Mouse (Mus musculus): ENCODE results near the gene Cpsf7. TPM values are rescaled to one million over a fixed set of nuclear protein-coding genes. Genes with fewer than 3 reads are reported as not detected.

The Cpsf7 gene
- total and polyA plus RNA-seq, 3 experiments, result 36.2 to 183 (median 69.8) TPM

DNA sequence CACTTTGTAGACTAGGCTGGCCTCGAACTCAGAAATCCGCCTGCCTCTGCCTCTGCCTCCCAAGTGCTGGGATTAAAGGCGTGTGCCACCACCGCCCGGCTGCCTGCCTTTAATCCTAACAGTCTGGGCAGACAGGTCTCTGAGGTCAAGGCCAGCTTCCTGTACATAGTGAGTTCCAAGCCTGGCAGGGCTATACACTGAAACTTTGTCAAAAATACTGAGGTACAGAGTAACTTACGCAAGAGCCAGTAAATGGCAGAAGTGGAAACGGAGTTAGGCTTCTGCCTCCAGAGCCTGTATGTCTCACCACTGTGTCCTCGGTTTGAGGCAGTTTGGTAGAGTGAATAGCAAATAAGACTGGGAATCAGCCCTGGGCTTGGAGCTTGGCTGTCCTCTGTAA is 62.2 kb downstream of the Cpsf7 start:
- H3K9ac ChIP-seq (ENCODE audit: control insufficient read depth, low read depth, low read length, poor library complexity, severe bottlenecking), result no peak overlapping the region
- no peak overlapping the region for H3K4me3 ChIP-seq (ENCODE audit: control insufficient read depth in 1 of 2, insufficient read depth in 1 of 2, low read depth in 2 of 2, low read length in 2 of 2)
- H3K79me2 ChIP-seq (ENCODE audit: control insufficient read depth, insufficient read depth, low read length, poor library complexity), result no peaks in the 10 kb centered on the region
- peaks cover 3 to 8% of the 10 kb centered on the region in 2 experiments; a peak in 2 of 4 replicates for H3K4me1 ChIP-seq (ENCODE audit: control insufficient read depth in 1 of 2, insufficient read depth in 2 of 2, low read length in 2 of 2)
- TF ChIP-seq GATA1 (IDR thresholded peaks at IDR 0.05; ENCODE audit: low read depth, low read length) (no peak), CHD2 (IDR thresholded peaks at IDR 0.05; ENCODE audit: low read length) (no peak), MEF2A (IDR thresholded peaks at IDR 0.05; ENCODE audit: extremely low read depth, insufficient replicate concordance, low read depth, low read length, poor library complexity, severe bottlenecking) (no peak)
- DNase-seq (ENCODE audit: low read depth, low spot score), result no peak
- H3K27me3 ChIP-seq (ENCODE audit: control insufficient read depth in 1 of 2, insufficient read depth in 2 of 2, low read length in 2 of 2), result no peaks in the 10 kb centered on the region
- peaks cover 0 to 5% of the 10 kb centered on the region in 2 experiments; a peak in 1 of 4 replicates for H3K36me3 ChIP-seq (ENCODE audit: control insufficient read depth in 1 of 2, insufficient read depth in 2 of 2, low read length in 2 of 2)
- H3K27ac ChIP-seq (ENCODE audit: control insufficient read depth, low read depth, low read length), result no peak overlapping the region
- H3K9me3 ChIP-seq (replicated peaks; ENCODE audit: insufficient read depth, low read length), result no peaks in the 10 kb centered on the region

DNA sequence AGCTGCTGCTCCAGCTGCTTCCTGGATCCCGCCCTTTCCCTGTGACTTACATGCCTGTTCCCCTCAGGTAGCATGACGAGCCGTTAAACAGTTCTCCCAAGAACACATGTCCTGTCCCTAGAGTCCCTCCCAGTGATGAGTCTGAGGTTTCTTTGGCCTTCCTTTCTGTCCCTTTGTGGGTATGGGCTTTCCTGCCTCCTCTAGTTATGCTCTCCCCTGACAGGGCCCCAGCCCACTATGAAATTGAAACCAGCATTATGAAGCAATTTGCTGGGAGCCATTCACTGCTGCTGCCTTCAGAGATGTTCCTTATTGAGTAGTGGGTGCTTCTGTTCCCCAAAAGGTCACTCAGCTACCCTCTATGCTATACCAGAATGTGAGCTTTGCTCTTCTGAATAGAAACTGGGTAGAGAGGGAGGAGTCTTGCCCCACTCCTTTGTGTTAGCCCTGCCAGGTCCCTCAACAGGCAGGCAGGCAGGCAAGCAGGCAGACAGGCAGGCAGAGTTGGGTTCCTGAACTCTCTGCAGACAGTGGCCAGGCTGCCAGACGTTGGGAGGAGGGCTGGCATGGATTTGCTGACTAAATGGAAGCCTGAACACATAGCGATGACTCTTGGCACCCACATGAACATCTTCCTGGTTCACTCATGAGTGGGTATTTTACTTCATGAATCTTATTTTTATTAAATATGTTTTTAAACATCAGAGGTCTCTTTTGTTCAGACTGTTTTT is 64.2 kb downstream of the Cpsf7 start:
- no peaks in the 10 kb centered on the region for H3K9me3 ChIP-seq (replicated peaks; ENCODE audit: insufficient read depth, low read length)
- DNase-seq (ENCODE audit: low read depth, low spot score), result no peak
- no peak overlapping the region for H3K27ac ChIP-seq (ENCODE audit: control insufficient read depth, low read depth, low read length)
- H3K9ac ChIP-seq (ENCODE audit: control insufficient read depth, low read depth, low read length, poor library complexity, severe bottlenecking), result no peak overlapping the region
- H3K36me3 ChIP-seq (ENCODE audit: control insufficient read depth in 1 of 2, insufficient read depth in 2 of 2, low read length in 2 of 2), result no peaks in the 10 kb centered on the region
- no peak overlapping the region for H3K4me3 ChIP-seq (ENCODE audit: control insufficient read depth in 1 of 2, insufficient read depth in 1 of 2, low read depth in 2 of 2, low read length in 2 of 2)
- no peaks in the 10 kb centered on the region for H3K27me3 ChIP-seq (ENCODE audit: control insufficient read depth in 1 of 2, insufficient read depth in 2 of 2, low read length in 2 of 2)
- TF ChIP-seq RAD21 (IDR thresholded peaks at IDR 0.05; ENCODE audit: low read depth, low read length), result no peak
- TF ChIP-seq MYC (IDR thresholded peaks at IDR 0.05; ENCODE audit: low read depth, low read length), result no peak
- H3K4me1 ChIP-seq (ENCODE audit: control insufficient read depth in 1 of 2, insufficient read depth in 2 of 2, low read length in 2 of 2), result no peaks in the 10 kb centered on the region
- H3K79me2 ChIP-seq (ENCODE audit: control insufficient read depth, insufficient read depth, low read length, poor library complexity), result no peaks in the 10 kb centered on the region

DNA sequence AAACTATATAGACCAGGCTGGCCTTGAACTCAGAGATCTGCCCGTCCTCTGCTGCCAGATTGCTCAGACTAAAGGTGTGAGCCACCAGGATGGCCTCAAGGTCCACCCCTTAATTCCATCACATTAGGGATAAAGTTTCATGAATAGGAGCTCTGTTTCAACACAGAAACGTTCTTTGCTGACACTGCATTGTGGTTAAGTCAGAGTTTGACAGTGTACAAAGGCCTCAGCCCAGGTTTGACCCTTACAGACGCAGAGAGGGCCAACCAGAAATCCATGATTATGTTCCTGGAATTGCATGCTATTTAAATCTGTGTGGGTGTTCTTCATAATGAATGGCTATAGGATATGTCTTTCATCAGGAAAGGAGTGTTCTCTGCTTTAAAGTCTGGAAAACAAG is 65.2 kb downstream of the Cpsf7 start:
- no peak overlapping the region for H3K9ac ChIP-seq (ENCODE audit: control insufficient read depth, low read depth, low read length, poor library complexity, severe bottlenecking)
- no peak overlapping the region for H3K27ac ChIP-seq (ENCODE audit: control insufficient read depth, low read depth, low read length)
- TF ChIP-seq RCOR1 (IDR thresholded peaks at IDR 0.05; ENCODE audit: low read depth, low read length) (no peak), TCF12 (IDR thresholded peaks at IDR 0.05; ENCODE audit: low read depth, low read length) (no peak), JUND (IDR thresholded peaks at IDR 0.05; ENCODE audit: low read depth, low read length) (no peak), ZMIZ1 (IDR thresholded peaks at IDR 0.05; ENCODE audit: low read depth, low read length) (no peak), EP300 (IDR thresholded peaks at IDR 0.05; ENCODE audit: low read depth in 1 of 2, low read length in 2 of 2) (no peak), MAFK (IDR thresholded peaks at IDR 0.05; ENCODE audit: borderline replicate concordance, low read depth, low read length) (no peak), POLR2A (IDR thresholded peaks at IDR 0.05; ENCODE audit: control insufficient read depth in 1 of 2, insufficient read depth in 1 of 2, low read depth in 1 of 2, low read length in 2 of 2, poor library complexity in 1 of 2) (no peak), ELF1 (IDR thresholded peaks at IDR 0.05; ENCODE audit: low read depth, low read length) (no peak)
- H3K36me3 ChIP-seq (ENCODE audit: control insufficient read depth in 1 of 2, insufficient read depth in 2 of 2, low read length in 2 of 2), result no peaks in the 10 kb centered on the region
- H3K27me3 ChIP-seq (ENCODE audit: control insufficient read depth in 1 of 2, insufficient read depth in 2 of 2, low read length in 2 of 2), result no peaks in the 10 kb centered on the region
- H3K4me3 ChIP-seq (ENCODE audit: control insufficient read depth in 1 of 2, insufficient read depth in 1 of 2, low read depth in 2 of 2, low read length in 2 of 2), result no peak overlapping the region
- H3K79me2 ChIP-seq (ENCODE audit: control insufficient read depth, insufficient read depth, low read length, poor library complexity), result no peaks in the 10 kb centered on the region
- no peaks in the 10 kb centered on the region for H3K9me3 ChIP-seq (replicated peaks; ENCODE audit: insufficient read depth, low read length)
- H3K4me1 ChIP-seq (ENCODE audit: control insufficient read depth in 1 of 2, insufficient read depth in 2 of 2, low read length in 2 of 2), result no peaks in the 10 kb centered on the region
- no peak for DNase-seq (ENCODE audit: low read depth, low spot score)

Data from MEL (cell line).